Mouse (Mus musculus) embryonic fibroblast, embryonic 13.5 days (primary cell): ENCODE data around the gene Plxdc1. TPM values are rescaled to one million over a fixed set of nuclear protein-coding genes. Genes with fewer than 3 reads are reported as not detected.
"Not testable (repeated sequence)": the region's sequence is repeated elsewhere in the genome, so short reads cannot be mapped to it uniquely, and the experiment has no call there.

ENCODE experiments used
- H3K27ac ChIP-seq: 2 replicates; pipeline ENCODE4 v1.5.1; 2012; ENCODE audit warnings: low read length, control low read depth, inconsistent platforms; ENCODE audit not compliant: insufficient read depth
- H3K4me1 ChIP-seq: 2 replicates; pipeline ENCODE4 v1.6.1; 2011; ENCODE audit warnings: low read length; ENCODE audit not compliant: control insufficient read depth, insufficient read depth
- H3K4me3 ChIP-seq: 2 replicates; pipeline ENCODE4 v1.5.1; 2011; ENCODE audit warnings: mild to moderate bottlenecking, control low read depth, low read length; ENCODE audit not compliant: insufficient read depth
- CTCF ChIP-seq: IDR thresholded peaks from 2 replicates; pipeline ENCODE4 v1.5.1; 2011; ENCODE audit warnings: mild to moderate bottlenecking, control low read depth, low read length, moderate library complexity, borderline replicate concordance; ENCODE audit not compliant: insufficient read depth
- POLR2A ChIP-seq: IDR thresholded peaks from 2 replicates; pipeline ENCODE4 v1.6.1; 2011; ENCODE audit warnings: low read depth, mild to moderate bottlenecking, control low read depth, low read length, moderate library complexity
- polyA plus RNA-seq: library from polyadenylated mRNA; stranded (reverse); fragments of >200 nt; gene quantifications from 2 replicates; pipeline ENCODE4 v1.2.4, GENCODE M21; 2011; ENCODE audit warnings: low read depth; ENCODE audit not compliant: missing spikeins, insufficient read length

The Plxdc1 gene
- polyA plus RNA-seq, 1 experiment = 0.86 TPM

- TF ChIP-seq POLR2A (no peak), CTCF (peak; percentile 70; the same call in 1 of the 2 replicates)
- no peaks in the 10 kb centered on the region for H3K4me1 ChIP-seq
- no peak overlapping the region for H3K4me3 ChIP-seq
- no peak overlapping the region for H3K27ac ChIP-seq
Measured at GRCm38 (mm10) chr11:97947426-97947825, 38.8 kb downstream of the Plxdc1 start.

- not testable (repeated sequence) for H3K4me3 ChIP-seq, H3K4me1 ChIP-seq, H3K27ac ChIP-seq
Measured at GRCm38 (mm10) chr11:97945738-97946289, 40.4 kb downstream of the Plxdc1 start.

GRCm38 (mm10) chr11:97945031-97945430 lies 41.2 kb downstream of the Plxdc1 start:
- TF ChIP-seq CTCF = no peak
- TF ChIP-seq POLR2A = no peak

GRCm38 (mm10) chr11:97943256-97943655 lies 43.0 kb downstream of the Plxdc1 start:
- Histone ChIP-seq H3K4me3 (no peak overlapping the region), H3K27ac (no peak overlapping the region), H3K4me1 (no peaks in the 10 kb centered on the region)
- TF ChIP-seq POLR2A (no peak), CTCF (no peak)

More at GRCm38 (mm10) chr11:97945031-97945430, 41.2 kb downstream of the Plxdc1 start:
- H3K4me1 ChIP-seq = no peaks in the 10 kb centered on the region
- H3K27ac ChIP-seq = no peak overlapping the region
- no peak overlapping the region for H3K4me3 ChIP-seq

- Histone ChIP-seq H3K27ac (no peak overlapping the region), H3K4me3 (no peak overlapping the region), H3K4me1 (no peaks in the 10 kb centered on the region)
- TF ChIP-seq CTCF = no peak
- no peak for TF ChIP-seq POLR2A
Measured at GRCm38 (mm10) chr11:97942420-97943111, 43.7 kb downstream of the Plxdc1 start.

- H3K4me1 ChIP-seq = peaks cover 5% of the 10 kb centered on the region; the same call in 1 of the 2 replicates
- H3K4me3 ChIP-seq = no peak overlapping the region
- no peak for TF ChIP-seq POLR2A
- TF ChIP-seq CTCF = no peak
- H3K27ac ChIP-seq = no peak overlapping the region
Measured at GRCm38 (mm10) chr11:97937469-97938105, 48.7 kb downstream of the Plxdc1 start.

- no peak overlapping the region for H3K27ac ChIP-seq
- TF ChIP-seq POLR2A (no peak), CTCF (peak; percentile 60; the same call in 1 of the 2 replicates)
- H3K4me3 ChIP-seq = no peak overlapping the region
- H3K4me1 ChIP-seq = peaks cover 5% of the 10 kb centered on the region; the same call in 1 of the 2 replicates
Measured at GRCm38 (mm10) chr11:97936758-97937157, 49.5 kb downstream of the Plxdc1 start.

- peaks cover 5% of the 10 kb centered on the region; the same call in 1 of the 2 replicates for H3K4me1 ChIP-seq
- no peak overlapping the region for H3K27ac ChIP-seq
- no peak for TF ChIP-seq CTCF
- TF ChIP-seq POLR2A = no peak
- H3K4me3 ChIP-seq = no peak overlapping the region
Measured at GRCm38 (mm10) chr11:97935913-97936575, 50.2 kb downstream of the Plxdc1 start.

- peaks cover 5% of the 10 kb centered on the region; the same call in 1 of the 2 replicates for H3K4me1 ChIP-seq
- TF ChIP-seq POLR2A (no peak), CTCF (no peak)
- no peak overlapping the region for H3K27ac ChIP-seq
- H3K4me3 ChIP-seq = no peak overlapping the region
Measured at GRCm38 (mm10) chr11:97933553-97933952, 52.7 kb downstream of the Plxdc1 start.

- Histone ChIP-seq H3K4me3 (no peak overlapping the region), H3K27ac (no peak overlapping the region), H3K4me1 (no peaks in the 10 kb centered on the region)
- TF ChIP-seq POLR2A (no peak), CTCF (no peak)
Measured at GRCm38 (mm10) chr11:97928905-97929304, 57.3 kb downstream of the Plxdc1 start.
